Mouse (Mus musculus) monocyte, adult 59 days (primary cell): Measurements from ENCODE around the gene Npff. TPM values are rescaled to one million over a fixed set of nuclear protein-coding genes. Genes with fewer than 3 reads are reported as not detected.

Source experiments
- total RNA-seq, 2 experiments: library from RNA; stranded (reverse); gene quantifications; one replicate each; pipeline ENCODE4 v1.2.4; 2023

Gene Npff
- total RNA-seq = 10 to 100 TPM in 1 of 2 experiments, 1 to 10 TPM in 1; 8.2 to 11.4 TPM

GRCm38 (mm10) chr15:102524892-102525485 lies at the start of gene Npff:
Gene Npff, minus strand, starts transcription at chr15:102524942.

GRCm38 (mm10) chr15:102517976-102518858 lies 6.5 kb downstream of the Npff start, which contains the start of gene Tarbp2:
Gene Tarbp2, plus strand, starts transcription at chr15:102518192.

GRCm38 (mm10) chr15:102516728-102517404 lies 7.9 kb downstream of the Npff start, which contains the start of gene Map3k12:
Gene Map3k12, minus strand, starts transcription at chr15:102517064.

GRCm38 (mm10) chr15:102503447-102503846 lies 21.3 kb downstream of the Npff start, which contains the start of gene Gm10337:
Gene Gm10337, plus strand, starts transcription at chr15:102503722.

Other genes starting within 250 kb of the Npff start
- gene Mfsd5, start 245.5 kb downstream of the Npff start, total RNA-seq = 10 to 100 TPM; 61.9 to 62.3 TPM
- 1 to 10 TPM; 6.8 to 7.2 TPM for gene Espl1, start 228.7 kb downstream of the Npff start, total RNA-seq
- 100 to 1,000 TPM; 450 to 458 TPM for gene Pfdn5, start 198.8 kb downstream of the Npff start, total RNA-seq
- 10 to 100 TPM; 30.1 to 40.6 TPM for gene Myg1, start 193.2 kb downstream of the Npff start, total RNA-seq
- 10 to 100 TPM; 24.3 to 28.5 TPM for gene Aaas, start 174.2 kb downstream of the Npff start, total RNA-seq
- gene Sp7, start 157.8 kb downstream of the Npff start, total RNA-seq = not detected
- gene Sp1, start 118.8 kb downstream of the Npff start, total RNA-seq = 100 to 1,000 TPM; 147 to 181 TPM
- not detected for gene Amhr2, start 79.6 kb downstream of the Npff start, total RNA-seq
- 100 to 1,000 TPM; 272 to 309 TPM for gene Prr13, start 65.9 kb downstream of the Npff start, total RNA-seq
- 100 to 1,000 TPM; 637 to 654 TPM for gene Pcbp2, start 54.4 kb downstream of the Npff start, total RNA-seq
- gene Gm10337, start 21.2 kb downstream of the Npff start, total RNA-seq = 10 to 100 TPM in 1 of 2 experiments, 1 to 10 TPM in 1; 7.0 to 10.1 TPM
- gene Map3k12, start 7.9 kb downstream of the Npff start, total RNA-seq = under 1 TPM; 0.55 to 0.82 TPM
- gene Tarbp2, start 6.8 kb downstream of the Npff start, total RNA-seq = 10 to 100 TPM; 22.3 to 28.1 TPM
- gene Gm28047, start 100.1 kb upstream of the Npff start, total RNA-seq = 1 to 10 TPM in 1 of 2 experiments, not detected in 1; 4.6 TPM
- 100 to 1,000 TPM; 122 to 129 TPM for gene Atf7, start 100.5 kb upstream of the Npff start, total RNA-seq
- gene Atp5g2, start 147.4 kb upstream of the Npff start, total RNA-seq = 1 to 10 TPM in 1 of 2 experiments, under 1 TPM in 1; 0.91 to 1.7 TPM
- gene Calcoco1, start 197.2 kb upstream of the Npff start, total RNA-seq = 10 to 100 TPM; 33.0 to 34.0 TPM